Comparison of ENCODE assay signal across 9 mouse cellular contexts in genomic region chr2:73346345-73347086, GRCm38 (mm10). TPM values are rescaled to one million over a fixed set of nuclear protein-coding genes. Genes with fewer than 3 reads are reported as not detected.
DNase-seq lines count a peak whose midpoint lies in the region; ATAC-seq lines count a peak whose summit lies in the region.
"Had no signal": no experiment of that assay in that cellular context is flagged by ENCODE, and none has a peak within 500 bp of the region (broad histone marks: within the 10 kb centered on the region; RNA-seq: fewer than 3 reads in every experiment).

No protein-coding gene starts in this region.

- H3K27ac ChIP-seq in hindbrain, embryonic 14.5 days: 0 out of 2 replicates have a peak overlapping the region, but pooled peaks have one; percentile 36
- H3K27ac ChIP-seq: liver, embryonic 15.5 days had no signal

- H3K36me3 ChIP-seq in hindbrain, embryonic 14.5 days (replicated peaks; ENCODE audit: control insufficient read depth, insufficient read depth): no peaks in the 10 kb centered on the region

- H3K9ac ChIP-seq in hindbrain, embryonic 14.5 days: no peak overlapping the region
- H3K9ac ChIP-seq: liver, embryonic 15.5 days had no signal

- no peaks in the 10 kb centered on the region for H3K27me3 ChIP-seq in hindbrain, embryonic 14.5 days (ENCODE audit: control insufficient read depth, insufficient read depth, low read length)
- H3K27me3 ChIP-seq: liver, embryonic 15.5 days had no signal

- no peak overlapping the region for H3K4me3 ChIP-seq in hindbrain, embryonic 14.5 days (replicated peaks; ENCODE audit: low read length)
- H3K4me3 ChIP-seq: liver, embryonic 15.5 days had no signal

- intact Hi-C loops in left cerebral cortex, postnatal 36 days (cut with DNase I): no loop called here

- H3K4me1 ChIP-seq in hindbrain, embryonic 14.5 days (replicated peaks; ENCODE audit: control insufficient read depth, insufficient read depth, low read length): peaks cover 9% of the 10 kb centered on the region; the same call in 1 of the 2 replicates

- ATAC-seq in hindbrain, embryonic 14.5 days (ENCODE audit: low FRiP score): no peak

- 53% methylated on average over 13 of the region's 13 CpGs for WGBS in hindbrain, embryonic 14.5 days

- DNase-seq in CD4-positive, CD25-positive, alpha-beta regulatory T cell, adult 2 months (ENCODE audit: low read depth, low spot score): peak; percentile 34
- peak; percentile 34 for DNase-seq in MN1 (ENCODE audit: low spot score)
- DNase-seq in hindbrain, embryonic 14.5 days (ENCODE audit: low spot score): no peak
- peak; percentile 55 to 63 for DNase-seq in left cerebral cortex, postnatal 36 days (ENCODE audit: low spot score in 2 of 2)
- DNase-seq in urinary bladder, adult 2 months (ENCODE audit: low spot score): no peak
- no peak for DNase-seq in thymus, postnatal 4 days
- no peak for DNase-seq in kidney, postnatal 4 days
- DNase-seq: cerebellum, adult 8-10 months had no signal

- H3K4me2 ChIP-seq in hindbrain, embryonic 14.5 days (replicated peaks): no peak overlapping the region
- H3K4me2 ChIP-seq: liver, embryonic 15.5 days had no signal

- no peaks in the 10 kb centered on the region for H3K9me3 ChIP-seq in hindbrain, embryonic 14.5 days (ENCODE audit: control insufficient read depth, low read length)
- H3K9me3 ChIP-seq: liver, embryonic 15.5 days had no signal

RNA-seq across cellular contexts. Expression of gene Cir1, which starts 34.0 kb away (rescaled TPM):
- polyA plus RNA-seq in hindbrain, embryonic 14.5 days (2014; fragmentation: Nextera tagmentation; extraction: Ambion mirVana): 26.5 and 28.0 TPM in 2 replicates
- 10 to 100 TPM; 24.3 to 28.3 TPM for total RNA-seq in left cerebral cortex, postnatal 36 days (2021)
- polyA plus RNA-seq in urinary bladder, adult 2 months (2012; rRNA removed): 21.7 and 23.4 TPM in 2 replicates

RNA-seq across cellular contexts. Expression of gene Scrn3, which starts 34.1 kb away (rescaled TPM):
- 6.9 and 7.0 TPM in 2 replicates for polyA plus RNA-seq in hindbrain, embryonic 14.5 days (2014; fragmentation: Nextera tagmentation; extraction: Ambion mirVana)
- 10 to 100 TPM; 16.3 to 18.4 TPM for total RNA-seq in left cerebral cortex, postnatal 36 days (2021)
- 19.1 and 26.2 TPM in 2 replicates for polyA plus RNA-seq in urinary bladder, adult 2 months (2012; rRNA removed)

RNA-seq across cellular contexts. Expression of gene Gpr155, which starts 39.9 kb away (rescaled TPM):
- 15.2 and 17.9 TPM in 2 replicates for polyA plus RNA-seq in hindbrain, embryonic 14.5 days (2014; fragmentation: Nextera tagmentation; extraction: Ambion mirVana)
- 10 to 100 TPM; 37.9 to 41.7 TPM for total RNA-seq in left cerebral cortex, postnatal 36 days (2021)
- 3.9 and 5.5 TPM in 2 replicates for polyA plus RNA-seq in urinary bladder, adult 2 months (2012; rRNA removed)

Comparison
In these comparisons a context has a peak if more than half of its experiments do, and no peak if none do; other contexts are left out.
1. DNase-seq: peak in CD4-positive, CD25-positive, alpha-beta regulatory T cell, adult 2 months (single experiment), MN1 (single experiment) and left cerebral cortex, postnatal 36 days (2 of 2); none in hindbrain, embryonic 14.5 days (single experiment), urinary bladder, adult 2 months (single experiment), thymus, postnatal 4 days (single experiment) and kidney, postnatal 4 days (0 of 2).